Mouse (Mus musculus) G1E (cell line): ENCODE results near the gene Nr3c2.

Experiments used
- CTCF ChIP-seq: IDR thresholded peaks from 2 replicates; pipeline ENCODE4 v1.5.1; 2012; ENCODE audit warnings: low read depth, low read length, inconsistent platforms, mixed read lengths
- GATA1 ChIP-seq: IDR thresholded peaks from 2 replicates; pipeline ENCODE4 v1.6.1; 2012; ENCODE audit warnings: borderline replicate concordance, low read length, inconsistent platforms, mixed read lengths
- POLR2AphosphoS5 ChIP-seq: IDR thresholded peaks from 2 replicates; pipeline ENCODE4 v1.6.1; 2012; ENCODE audit warnings: low read depth, low read length, inconsistent platforms; ENCODE audit not compliant: insufficient replicate concordance
- TAL1 ChIP-seq: conservative IDR thresholded peaks from 2 replicates; pipeline ENCODE4 v1.6.1; 2012; ENCODE audit warnings: low read depth, low read length, inconsistent platforms, mixed read lengths

GRCm38 (mm10) chr8:77086036-77086435, 186.8 kb downstream of the Nr3c2 start:
- TF ChIP-seq CTCF (no peak), GATA1 (no peak), POLR2AphosphoS5 (no peak), TAL1 (no peak)
